Mouse (Mus musculus): ENCODE measurements around the gene Trim15. TPM values are rescaled to one million over a fixed set of nuclear protein-coding genes. Genes with fewer than 3 reads are reported as not detected.

Gene Trim15
- polyA plus RNA-seq, 1 experiment from 2014 or later = 0.82 TPM

GRCm38 (mm10) chr17:36811871-36812270 lies 55.1 kb downstream of the Trim15 start, which contains the start of gene H2-M10.6:
Gene H2-M10.6 (plus strand): TSS chr17:36812171.
- no peaks in the 10 kb centered on the region for H3K4me1 ChIP-seq
- H3K36me3 ChIP-seq = no peaks in the 10 kb centered on the region
- no peak within 1 kb of the TSS for H3K9ac ChIP-seq (replicated peaks)
- ATAC-seq (ENCODE audit: low FRiP score) = no peak
- no peak within 1 kb of the TSS for H3K4me3 ChIP-seq (replicated peaks)
- no peaks in the 10 kb centered on the region for H3K9me3 ChIP-seq (replicated peaks)
- no peak within 1 kb of the TSS for H3K27ac ChIP-seq (replicated peaks)
- H3K27me3 ChIP-seq (replicated peaks) = no peaks in the 10 kb centered on the region
- H3K4me2 ChIP-seq = no peak within 1 kb of the TSS

Other genes with a start within 250 kb of the Trim15 start
- not detected in 2 replicates for gene H2-M9, start 224.5 kb downstream of the Trim15 start, polyA plus RNA-seq (2015; fragmentation: Nextera tagmentation; extraction: Ambion mirVana)
- not detected in 2 replicates for gene H2-M1, start 195.0 kb downstream of the Trim15 start, polyA plus RNA-seq (2015; fragmentation: Nextera tagmentation; extraction: Ambion mirVana)
- gene H2-M10.5, start 94.3 kb downstream of the Trim15 start, polyA plus RNA-seq (2015; fragmentation: Nextera tagmentation; extraction: Ambion mirVana) = not detected in 2 replicates
- gene H2-M10.6, start 55.0 kb downstream of the Trim15 start, polyA plus RNA-seq (2015; fragmentation: Nextera tagmentation; extraction: Ambion mirVana) = not detected in 2 replicates
- gene Trim26, start 30.1 kb downstream of the Trim15 start, polyA plus RNA-seq (2015; fragmentation: Nextera tagmentation; extraction: Ambion mirVana) = 51.2 and 52.0 TPM in 2 replicates
- gene Trim10, start 2.4 kb upstream of the Trim15 start, polyA plus RNA-seq (2015; fragmentation: Nextera tagmentation; extraction: Ambion mirVana) = 1.4 and 1.9 TPM in 2 replicates
- gene Trim40, start 22.9 kb upstream of the Trim15 start, polyA plus RNA-seq (2015; fragmentation: Nextera tagmentation; extraction: Ambion mirVana) = not detected in 2 replicates
- 2.2 TPM in 1 of 2 replicates, not detected in the other for gene Trim31, start 30.9 kb upstream of the Trim15 start, polyA plus RNA-seq (2015; fragmentation: Nextera tagmentation; extraction: Ambion mirVana)
- 1.9 and 2.0 TPM in 2 replicates for gene Rnf39, start 75.7 kb upstream of the Trim15 start, polyA plus RNA-seq (2015; fragmentation: Nextera tagmentation; extraction: Ambion mirVana)
- 155 and 168 TPM in 2 replicates for gene Ppp1r11, start 84.5 kb upstream of the Trim15 start, polyA plus RNA-seq (2015; fragmentation: Nextera tagmentation; extraction: Ambion mirVana)
- 59.2 and 62.9 TPM in 2 replicates for gene Znrd1, start 91.3 kb upstream of the Trim15 start, polyA plus RNA-seq (2015; fragmentation: Nextera tagmentation; extraction: Ambion mirVana)
- 5.5 and 5.8 TPM in 2 replicates for gene Znrd1as, start 91.4 kb upstream of the Trim15 start, polyA plus RNA-seq (2015; fragmentation: Nextera tagmentation; extraction: Ambion mirVana)
- 0.27 TPM in 1 of 2 replicates, not detected in the other for gene 2410137M14Rik, start 114.0 kb upstream of the Trim15 start, polyA plus RNA-seq (2015; fragmentation: Nextera tagmentation; extraction: Ambion mirVana)
- gene H2-M5, start 122.3 kb upstream of the Trim15 start, polyA plus RNA-seq (2015; fragmentation: Nextera tagmentation; extraction: Ambion mirVana) = 2.5 and 2.7 TPM in 2 replicates
- gene Zfp57, start 134.0 kb upstream of the Trim15 start, polyA plus RNA-seq (2015; fragmentation: Nextera tagmentation; extraction: Ambion mirVana) = 200 and 252 TPM in 2 replicates
- gene Mog, start 156.2 kb upstream of the Trim15 start, polyA plus RNA-seq (2015; fragmentation: Nextera tagmentation; extraction: Ambion mirVana) = 1.5 and 2.0 TPM in 2 replicates
- 77.9 and 90.1 TPM in 2 replicates for gene Gabbr1, start 178.8 kb upstream of the Trim15 start, polyA plus RNA-seq (2015; fragmentation: Nextera tagmentation; extraction: Ambion mirVana)
- gene Olfr90, start 221.3 kb upstream of the Trim15 start, polyA plus RNA-seq (2015; fragmentation: Nextera tagmentation; extraction: Ambion mirVana) = 0.06 TPM in 1 of 2 replicates, not detected in the other
- gene Olfr91, start 231.1 kb upstream of the Trim15 start, polyA plus RNA-seq (2015; fragmentation: Nextera tagmentation; extraction: Ambion mirVana) = not detected in 2 replicates